Mouse (Mus musculus): ENCODE measurements around the gene Dlec1.
A peak's percentile ranks its signal among the peaks of the same experiment; 100 is the strongest.

Dlec1 gene

DNA sequence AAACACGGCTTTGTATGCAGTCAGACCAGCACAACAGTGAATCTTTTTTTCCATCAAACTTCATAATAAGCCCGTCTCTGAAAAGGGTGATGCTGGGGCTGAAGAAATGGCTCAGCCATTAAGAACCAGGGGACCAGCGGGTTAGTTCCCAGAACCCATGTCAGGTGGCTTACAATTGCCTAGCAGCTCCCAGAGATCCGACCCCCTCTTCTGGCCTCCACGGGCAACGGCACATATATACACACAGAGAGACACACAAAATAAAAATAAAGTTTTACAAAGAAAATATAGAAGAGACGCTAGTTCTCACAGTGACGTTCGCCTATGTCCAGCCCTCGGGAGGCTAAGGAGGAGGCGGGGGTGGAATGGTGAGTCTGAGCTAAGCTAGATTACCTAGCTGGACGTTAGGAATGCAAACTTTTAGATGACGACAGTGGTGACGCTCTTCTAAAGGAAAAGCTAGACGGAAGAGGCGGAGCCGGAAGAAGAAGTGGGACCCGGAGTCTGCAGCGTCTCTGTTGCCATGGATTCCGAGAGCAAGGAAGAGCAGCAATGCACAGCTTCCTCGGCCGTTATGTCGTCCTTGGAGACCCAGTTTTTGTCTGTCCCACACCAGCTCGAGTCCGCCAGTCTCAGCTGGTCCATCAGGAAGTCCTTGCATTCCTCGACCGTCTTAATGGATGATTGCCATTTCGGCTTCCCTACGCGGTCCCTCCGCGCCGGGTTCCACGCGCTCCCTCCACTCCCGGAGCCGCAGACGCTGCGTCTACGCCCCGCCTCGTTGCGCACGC is at the start of gene Dlec1:
TSS of gene Dlec1 (plus strand) at position 487 of the 791 bp plus-strand sequence.
- peak; percentile 64 to 86 for DNase-seq (ENCODE audit: low spot score in 2 of 2)

- DNase-seq (ENCODE audit: low spot score in 2 of 2): no peak
Measured at GRCm38 (mm10) chr9:119053964-119054576, 48.2 kb upstream of the Dlec1 start.

DNA sequence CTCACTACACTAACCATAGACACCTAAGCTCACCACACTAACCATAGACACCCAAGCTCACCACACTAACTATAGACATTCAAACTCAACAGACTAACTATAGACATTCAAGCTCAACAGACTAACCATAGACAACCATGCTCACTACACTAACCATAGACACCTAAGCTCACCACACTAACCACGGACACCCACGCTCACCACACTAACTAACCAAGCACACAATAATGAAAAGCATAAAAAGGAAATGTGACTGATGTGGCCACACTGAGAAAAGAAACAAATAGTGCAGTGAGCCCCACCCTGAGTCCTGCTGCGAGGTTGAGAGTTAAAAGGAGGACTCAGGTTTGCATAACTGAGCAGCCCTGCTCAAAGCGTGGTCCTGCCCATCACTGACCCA is 46.9 kb upstream of the Dlec1 start:
- DNase-seq (ENCODE audit: low spot score in 2 of 2): no peak

DNA sequence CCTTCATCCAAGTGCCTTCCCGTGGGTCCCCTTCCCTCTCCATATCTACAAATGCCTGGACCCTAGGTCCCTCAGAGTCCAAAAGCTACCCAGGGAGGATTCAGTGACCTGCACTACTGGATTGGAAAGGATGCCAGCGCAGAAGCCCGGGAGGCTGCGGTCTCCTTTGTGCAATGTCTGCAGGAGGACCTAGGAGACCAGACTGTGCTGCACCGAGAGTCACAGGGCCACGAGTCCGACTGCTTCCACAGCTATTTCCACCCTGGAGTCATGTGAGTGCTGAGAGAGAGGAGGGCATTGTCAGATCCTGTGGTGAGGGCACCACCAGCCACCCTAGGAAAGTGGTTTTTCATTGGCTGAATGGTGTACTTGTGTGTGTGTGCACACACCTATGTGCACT is 44.0 kb upstream of the Dlec1 start:
- DNase-seq (ENCODE audit: low spot score in 2 of 2): no peak

DNA sequence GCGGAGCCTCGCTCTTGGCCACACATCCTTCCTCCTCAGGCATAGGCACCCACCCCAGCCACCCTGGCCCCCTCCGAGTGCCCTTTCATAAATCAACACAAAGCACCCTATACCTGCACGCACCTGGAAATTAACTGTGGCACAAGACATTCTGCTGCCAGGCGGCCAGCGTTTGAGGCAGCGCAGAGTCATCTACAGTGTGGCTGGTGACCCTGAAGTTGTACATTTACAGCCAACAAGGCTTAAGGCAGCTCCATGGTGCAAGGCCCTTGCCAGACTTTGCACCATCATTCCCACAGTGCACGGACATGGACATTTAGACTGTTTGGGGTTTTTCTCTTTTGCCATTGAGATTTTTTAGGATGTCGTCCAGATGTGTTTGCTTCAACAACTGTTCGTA is 41.6 kb upstream of the Dlec1 start:
- no peak for DNase-seq (ENCODE audit: low spot score in 2 of 2)

DNA sequence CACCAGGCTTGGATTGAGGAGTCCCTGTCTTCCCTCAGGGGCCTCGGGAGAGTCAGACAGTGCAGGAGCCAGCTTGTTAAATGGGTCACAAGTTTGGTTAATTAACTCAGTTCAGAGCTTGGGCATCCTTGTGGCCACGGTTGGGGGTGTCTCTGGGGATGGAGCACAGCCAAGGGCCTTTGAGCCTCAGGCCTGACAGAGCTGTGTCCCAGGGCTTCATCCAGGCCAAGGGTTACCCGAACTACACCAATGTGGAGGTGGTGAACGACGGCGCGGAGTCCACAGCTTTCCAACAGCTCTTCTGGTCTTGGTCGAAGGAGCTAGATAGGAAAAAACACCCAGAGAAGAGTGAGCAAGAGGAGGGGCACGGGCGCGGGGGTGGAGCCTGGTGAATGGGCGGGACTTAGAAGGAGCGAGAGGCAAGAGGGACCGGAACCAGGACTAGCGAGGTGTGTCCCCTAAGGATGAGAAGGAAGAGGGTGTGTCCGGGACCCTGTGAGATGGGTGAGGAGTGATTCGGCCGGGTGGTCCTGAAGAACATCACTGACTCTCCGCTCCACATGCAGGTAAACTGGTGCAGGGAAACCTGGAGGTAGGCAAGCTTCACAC is 39.1 kb upstream of the Dlec1 start:
- no peak for DNase-seq (ENCODE audit: low spot score in 2 of 2)

GRCm38 (mm10) chr9:119064296-119064695 is 38.0 kb upstream of the Dlec1 start:
- no peak for DNase-seq (ENCODE audit: low spot score in 2 of 2)

- peak; percentile 61 to 66 for DNase-seq (ENCODE audit: low spot score in 2 of 2)
Measured at GRCm38 (mm10) chr9:119067601-119068000, 34.7 kb upstream of the Dlec1 start.

GRCm38 (mm10) chr9:119068266-119068665 is 34.0 kb upstream of the Dlec1 start:
- no peak for DNase-seq (ENCODE audit: low spot score in 2 of 2)

DNA sequence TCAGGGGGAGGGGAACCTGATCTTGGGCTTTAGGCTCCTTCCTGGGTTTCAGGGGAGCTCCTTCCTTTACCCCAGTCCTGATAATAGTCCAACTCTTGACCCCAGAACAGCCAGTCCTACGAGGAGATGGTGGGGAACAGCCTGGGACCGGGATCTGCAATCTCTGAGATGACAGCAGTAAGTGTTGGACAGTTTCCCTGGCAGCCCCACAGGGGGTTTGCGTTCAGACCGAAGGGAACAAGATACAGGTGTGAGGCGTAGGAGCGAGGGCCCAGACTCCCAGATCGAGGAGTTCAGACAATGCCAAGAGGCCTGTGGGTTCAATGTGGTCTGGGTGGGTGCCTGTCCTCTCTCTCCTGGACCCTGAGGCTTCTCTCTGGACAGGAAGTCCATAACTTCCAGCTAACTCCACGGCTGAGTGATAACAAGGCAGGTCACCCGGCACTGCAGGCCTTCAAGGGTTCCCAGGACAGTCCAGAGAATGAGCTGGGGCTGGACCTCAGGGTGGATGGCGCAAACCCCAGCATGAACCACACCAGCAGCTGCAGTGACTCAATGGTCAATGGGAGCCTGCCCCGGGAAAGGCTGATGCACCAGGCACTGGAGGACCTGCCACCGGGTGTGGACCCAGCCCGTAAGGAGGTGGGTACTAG is 32.0 kb upstream of the Dlec1 start:
- no peak for DNase-seq (ENCODE audit: low spot score in 2 of 2)

DNA sequence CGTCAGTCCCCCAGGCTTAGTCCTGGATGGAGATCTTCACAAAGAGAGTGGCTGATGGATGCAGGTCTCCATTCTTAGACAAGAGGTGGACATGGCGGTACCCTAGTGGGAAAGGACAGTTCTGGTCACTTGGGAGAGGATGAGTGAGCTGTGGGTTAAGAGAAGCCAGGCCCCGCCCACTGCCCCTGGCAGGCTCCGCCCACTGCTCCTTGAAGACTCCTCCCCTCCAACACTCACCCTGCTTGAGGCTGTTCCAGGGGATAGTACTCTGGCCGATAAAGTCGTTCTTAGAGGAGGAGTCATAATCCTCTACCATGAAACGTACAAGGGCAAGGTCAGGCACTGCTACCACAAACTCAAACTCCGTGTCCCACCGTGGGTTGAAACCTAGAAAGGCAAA is 30.5 kb upstream of the Dlec1 start:
- DNase-seq (ENCODE audit: low spot score in 2 of 2): no peak

DNA sequence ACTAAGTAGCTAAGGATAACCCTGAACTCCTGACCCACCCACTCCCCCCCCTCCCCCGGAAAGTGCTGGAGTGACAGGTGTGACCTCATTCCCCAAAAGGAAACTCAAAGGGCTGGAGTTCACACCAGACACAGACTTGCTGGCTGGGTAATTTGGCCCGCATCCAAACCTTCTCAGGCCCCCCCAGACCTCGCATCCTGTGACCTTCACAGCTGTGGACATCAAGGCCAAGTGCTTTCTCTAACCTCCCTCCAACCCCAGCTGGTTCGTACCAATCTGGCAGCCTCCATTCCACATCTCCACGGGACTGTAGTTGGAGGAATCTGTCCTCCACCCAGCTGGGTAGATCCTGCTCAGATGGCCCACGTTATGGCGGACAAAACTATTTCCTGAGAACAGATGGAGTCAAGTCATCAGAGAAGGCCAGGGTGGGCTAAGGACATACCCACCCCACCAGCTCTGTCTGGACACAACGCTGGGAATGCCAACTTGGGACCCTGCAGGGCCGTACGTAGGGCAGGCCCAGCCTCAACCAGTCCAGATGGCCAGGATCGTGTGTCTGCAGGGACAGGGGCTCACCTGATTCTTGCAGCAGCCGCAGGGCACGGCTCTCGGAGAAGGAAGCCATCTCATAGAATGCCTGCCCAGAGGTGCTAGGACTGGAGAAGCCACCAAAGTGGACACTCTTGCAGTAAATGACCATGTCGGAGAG is 28.9 kb upstream of the Dlec1 start:
- no peak for DNase-seq (ENCODE audit: low spot score in 2 of 2)

GRCm38 (mm10) chr9:119075685-119076084 is 26.6 kb upstream of the Dlec1 start:
- DNase-seq (ENCODE audit: low spot score in 2 of 2): no peak

- DNase-seq (ENCODE audit: low spot score in 2 of 2): no peak
Measured at GRCm38 (mm10) chr9:119080040-119080675, 22.1 kb upstream of the Dlec1 start.

DNA sequence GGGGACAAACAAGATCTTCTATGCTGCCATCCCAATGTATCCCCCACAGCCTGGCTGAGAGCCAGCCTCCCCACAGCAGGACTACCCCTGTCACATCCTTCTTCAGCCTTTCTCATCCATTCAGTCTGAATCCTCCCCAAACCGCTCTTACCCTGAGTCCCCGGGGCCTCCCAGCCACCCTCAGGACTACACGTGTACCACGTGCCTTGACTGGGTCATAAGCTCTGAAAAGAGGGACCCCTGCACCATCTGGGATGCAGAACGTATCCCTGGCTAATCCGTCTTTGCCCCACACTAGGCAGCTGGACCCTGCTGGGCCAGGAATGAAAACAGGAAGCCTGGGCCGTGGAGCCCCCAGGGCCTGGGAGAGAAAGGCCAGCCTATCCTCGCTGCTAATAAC is 20.2 kb upstream of the Dlec1 start:
- DNase-seq (ENCODE audit: low spot score in 2 of 2): no peak

DNA sequence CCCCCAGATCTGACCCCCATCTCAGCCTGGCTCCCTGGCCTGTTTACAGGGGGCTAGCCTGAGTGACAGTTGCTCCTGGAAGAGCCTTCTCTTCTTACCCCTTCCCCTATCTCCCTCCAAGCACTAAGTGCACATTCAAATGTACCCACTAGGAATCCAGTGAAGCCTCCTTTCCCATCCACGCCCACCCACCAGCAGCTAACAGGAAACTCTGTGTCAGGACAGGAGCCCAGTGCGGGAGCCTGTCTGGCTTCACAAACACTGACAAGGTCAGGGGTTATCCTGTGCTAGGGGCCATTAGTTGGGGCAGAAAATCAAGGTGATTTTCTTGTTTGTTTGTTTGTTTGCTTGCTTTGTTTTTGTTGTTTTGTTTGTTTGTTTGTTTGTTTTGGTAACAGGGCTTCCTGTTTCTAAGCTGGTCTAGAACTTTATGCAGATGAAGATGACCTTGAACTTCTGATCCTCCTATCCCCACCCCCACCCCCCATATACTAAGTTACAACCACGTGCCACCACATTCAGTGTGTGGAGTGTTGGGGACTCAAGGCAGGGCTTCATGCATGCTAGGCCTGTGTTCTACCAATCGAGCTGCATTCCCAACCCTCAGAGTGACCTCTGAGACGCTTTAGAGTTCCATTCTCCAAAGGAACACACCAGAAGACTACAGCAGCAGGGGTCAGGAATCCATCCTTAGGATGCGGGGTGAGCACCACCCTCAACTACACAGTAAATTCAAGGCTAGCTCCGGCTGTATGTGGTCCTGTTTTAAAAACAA is 19.4 kb upstream of the Dlec1 start:
- no peak for DNase-seq (ENCODE audit: low spot score in 2 of 2)

- no peak for DNase-seq (ENCODE audit: low spot score in 2 of 2)
Measured at GRCm38 (mm10) chr9:119083966-119084365, 18.3 kb upstream of the Dlec1 start.

DNA sequence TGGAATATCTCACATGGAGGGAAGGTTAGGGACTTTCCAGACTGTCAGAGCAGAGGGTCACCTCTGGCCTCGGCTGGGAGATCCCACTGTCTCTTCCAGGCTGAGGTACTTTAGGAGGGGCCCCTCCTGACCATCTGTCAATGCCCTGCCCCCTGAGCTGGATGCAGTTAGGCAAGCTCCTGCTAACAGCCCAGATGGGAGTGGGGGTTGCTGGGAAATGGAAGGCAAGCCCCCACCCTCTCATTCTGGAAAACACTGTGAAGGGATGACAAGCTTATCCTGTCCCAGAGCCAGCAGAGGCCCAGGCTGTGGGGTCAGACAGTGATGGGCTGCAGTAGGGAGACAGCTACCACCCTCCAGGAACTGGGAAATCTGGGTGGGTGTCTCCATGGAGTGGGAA is 15.8 kb upstream of the Dlec1 start:
- DNase-seq (ENCODE audit: low spot score in 2 of 2): no peak

GRCm38 (mm10) chr9:119087309-119087708 is 15.0 kb upstream of the Dlec1 start:
- no peak for DNase-seq (ENCODE audit: low spot score in 2 of 2)

DNA sequence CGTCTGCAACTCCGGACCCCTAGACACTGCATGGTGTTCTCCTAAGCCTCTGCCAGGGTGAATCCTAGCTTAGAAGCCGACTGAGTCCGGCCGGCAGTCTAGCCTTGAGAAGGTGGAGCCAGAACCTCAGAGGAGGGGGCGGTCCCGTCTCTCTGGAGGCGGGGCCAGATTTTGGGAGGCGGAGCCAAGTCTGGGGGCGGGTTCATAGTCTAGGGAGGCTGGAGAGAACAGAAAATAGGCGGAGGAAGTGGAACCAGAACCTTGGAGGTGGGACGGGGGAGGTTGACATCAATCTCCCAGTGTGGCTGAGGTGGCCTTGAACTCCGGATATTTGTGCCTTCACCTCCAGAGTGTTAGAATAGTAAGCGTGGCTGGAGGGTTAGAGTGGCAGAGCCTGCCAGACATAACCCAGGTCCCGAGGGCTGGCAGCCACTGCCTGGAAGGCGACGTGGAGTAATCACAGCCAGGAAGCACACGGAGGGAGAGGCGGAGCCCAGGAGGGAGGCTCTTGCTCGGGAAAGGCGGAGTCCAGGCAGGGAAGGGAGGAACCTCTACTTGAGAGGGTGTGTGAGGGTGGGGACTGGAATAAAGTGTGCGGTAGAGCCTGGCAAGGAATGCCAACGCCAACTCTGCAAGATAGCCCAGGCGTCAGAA is 14.0 kb upstream of the Dlec1 start:
- DNase-seq (ENCODE audit: low spot score in 2 of 2): peak; percentile 58 to 62

Data from right cerebral cortex, postnatal 36 days (tissue).